Mouse (Mus musculus): Measurements from ENCODE around the gene Rcbtb2.

Rcbtb2 gene

GRCm38 (mm10) chr14:73116938-73117337 is 5.9 kb upstream of the Rcbtb2 start:
- DNase-seq = peak in 1 of 2 experiments; percentile 22

GRCm38 (mm10) chr14:73117411-73118392 is 5.1 kb upstream of the Rcbtb2 start:
- DNase-seq = no peak

DNA sequence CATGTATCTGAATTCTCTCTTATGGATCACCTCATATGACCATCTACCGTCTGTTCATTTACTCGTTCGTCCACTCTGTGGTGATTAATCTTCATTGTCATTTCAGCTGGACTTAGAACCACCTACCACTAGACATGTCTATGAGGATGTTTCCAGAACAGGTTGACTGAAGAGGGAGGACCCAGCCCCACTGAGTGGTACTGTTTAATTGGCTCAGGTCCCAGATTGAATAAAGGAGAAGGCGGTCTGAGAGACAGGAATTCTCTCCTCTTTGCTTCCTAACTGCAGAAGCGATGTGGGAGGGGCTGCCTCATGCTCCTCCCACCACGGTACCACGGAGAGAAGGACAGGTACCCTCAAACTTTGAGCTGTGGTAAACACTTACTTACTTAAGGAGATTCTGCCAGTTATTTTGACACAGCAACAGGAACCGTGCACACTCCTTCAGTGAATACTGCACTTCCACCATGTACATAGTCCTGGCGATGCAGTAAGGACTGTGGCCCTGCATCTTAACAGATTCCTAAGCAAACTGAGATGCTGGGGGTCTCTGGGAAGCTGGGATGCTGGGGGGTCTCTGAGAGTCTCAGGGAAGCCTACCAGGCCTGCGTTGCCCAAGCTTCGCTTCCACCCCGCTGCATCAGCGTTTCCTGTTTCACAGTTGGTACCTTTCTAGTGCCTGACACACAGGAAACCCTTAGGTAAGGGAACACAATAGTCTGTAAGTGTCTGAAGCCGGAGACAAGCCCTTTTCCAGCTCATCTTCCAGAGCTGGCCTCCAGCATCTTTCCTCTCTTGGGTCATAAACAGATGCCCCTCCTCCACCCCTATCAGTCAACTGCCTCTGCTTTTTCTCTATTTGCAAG is 4.1 kb upstream of the Rcbtb2 start:
- DNase-seq = no peak

- DNase-seq = no peak
These were observed 3.4 kb upstream of the Rcbtb2 start for GRCm38 (mm10) chr14:73119459-73119858.

- no peak for DNase-seq
These were observed 2.9 kb upstream of the Rcbtb2 start for GRCm38 (mm10) chr14:73119966-73120365.

DNA sequence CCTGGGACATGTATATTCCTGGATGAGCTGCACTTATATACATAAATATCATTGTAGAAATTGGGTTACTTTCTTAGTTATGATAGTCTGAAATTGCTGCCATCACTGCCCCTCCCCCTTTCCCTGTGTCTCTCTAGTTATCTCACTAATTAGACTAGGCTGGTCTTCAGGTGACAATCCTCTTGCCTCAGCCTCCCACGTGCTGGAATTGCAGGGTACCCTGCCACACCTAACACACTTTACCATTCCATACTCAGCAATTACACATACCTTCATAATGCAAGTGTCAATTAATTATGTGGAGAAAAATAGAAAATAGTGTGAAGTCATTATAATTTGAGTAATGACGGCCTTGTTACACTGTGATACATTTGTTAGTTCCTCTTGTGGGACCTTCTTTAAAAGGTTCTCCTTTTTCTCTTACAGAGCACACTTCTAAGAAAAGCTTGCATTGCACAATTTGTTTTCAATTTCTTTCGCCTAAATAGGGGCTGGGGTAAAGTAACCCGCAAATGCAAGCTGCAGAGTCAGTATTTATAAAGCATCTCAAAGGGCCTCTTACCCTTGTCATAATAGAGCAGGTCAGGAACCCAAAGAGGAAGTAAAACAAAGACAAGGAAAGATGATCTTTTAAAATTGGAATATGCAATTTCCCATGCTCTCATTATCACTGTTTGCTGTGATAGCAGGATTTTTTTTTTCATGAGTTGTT is 470 bp upstream of the Rcbtb2 start:
- DNase-seq = no peak

DNA sequence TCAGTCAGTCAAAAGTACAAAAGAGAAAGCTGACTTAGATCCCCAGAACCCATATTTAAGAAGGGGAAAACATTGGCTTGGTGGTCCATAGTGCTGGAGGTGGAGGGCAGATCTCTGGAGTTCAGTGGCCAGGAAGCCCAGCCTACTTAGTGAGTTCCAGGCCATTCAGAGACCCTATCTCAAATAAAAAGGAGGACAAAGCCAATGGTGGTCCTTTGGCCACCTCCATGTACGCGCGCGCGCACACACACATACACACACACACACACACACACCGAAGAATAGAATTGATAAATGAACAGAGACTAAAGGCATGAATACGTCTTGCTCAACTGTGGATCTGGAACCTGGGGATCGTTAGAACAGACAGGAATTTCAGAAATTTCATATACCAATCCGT is 544 bp downstream of the Rcbtb2 start:
- DNase-seq = no peak

DNA sequence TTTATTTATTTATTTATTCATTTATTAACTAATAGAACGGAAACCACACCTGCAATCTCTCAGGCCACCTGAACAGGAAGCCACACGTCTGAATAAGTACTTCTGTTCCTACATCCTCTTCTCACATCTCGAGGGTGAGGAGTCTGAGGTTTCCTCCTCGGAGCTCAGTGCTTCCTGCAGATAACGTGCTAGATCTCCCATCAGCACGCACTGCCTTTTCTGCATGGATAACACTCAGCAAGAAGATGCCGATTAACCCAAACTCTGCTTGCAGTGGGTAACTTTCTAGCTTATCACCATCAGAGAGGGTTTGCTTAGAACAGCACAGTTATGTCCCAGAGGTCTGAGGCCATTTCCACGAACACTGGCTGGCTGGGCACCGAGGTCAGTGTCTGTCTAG is 949 bp downstream of the Rcbtb2 start:
- no peak for DNase-seq

DNA sequence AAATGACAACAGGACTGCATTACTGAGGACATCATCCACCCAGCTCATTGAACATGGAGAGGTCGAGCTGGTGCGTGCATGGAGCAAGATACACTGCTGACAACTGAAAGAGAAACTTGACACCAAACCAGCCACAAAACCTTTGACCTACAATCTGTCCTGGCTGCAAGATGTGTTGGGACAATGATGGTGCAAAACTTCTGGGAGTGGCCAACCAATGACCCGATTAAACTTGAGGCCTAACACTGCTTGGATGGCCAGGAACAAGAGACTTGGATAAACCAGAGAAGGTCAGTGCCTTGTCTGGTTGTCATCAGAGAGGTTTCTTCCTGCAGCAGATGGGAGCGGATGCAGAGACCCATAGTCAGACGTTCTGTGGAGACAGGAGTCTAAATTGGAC is 7.7 kb downstream of the Rcbtb2 start:
- no peak for DNase-seq

DNA sequence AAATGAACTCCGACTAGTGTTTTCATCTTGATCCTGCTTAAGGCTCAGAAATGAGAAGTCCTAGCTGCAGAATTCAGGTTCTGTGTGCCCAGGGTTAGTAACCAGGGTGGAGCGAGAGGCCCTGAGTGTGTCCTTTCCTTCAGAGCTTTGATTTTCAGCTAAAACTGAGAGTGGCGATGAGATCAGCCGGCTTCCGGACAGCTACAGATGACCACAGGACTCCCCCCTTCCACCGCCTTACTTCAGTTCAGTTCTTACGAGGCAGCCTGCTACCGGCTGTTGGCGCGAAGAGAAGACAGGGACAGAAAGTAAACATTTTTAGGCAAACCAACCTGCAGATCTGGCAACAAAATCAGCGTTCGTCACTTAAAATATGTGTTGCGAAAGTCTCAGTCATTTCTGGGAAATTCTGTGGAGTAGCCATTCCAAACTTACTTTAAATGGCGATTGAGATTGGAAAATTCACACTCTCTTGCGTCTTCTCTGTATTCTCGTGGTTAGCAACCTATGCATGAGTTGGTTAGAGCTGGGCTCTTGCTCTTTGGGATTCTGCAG is 9.1 kb downstream of the Rcbtb2 start:
- no peak for DNase-seq

DNA sequence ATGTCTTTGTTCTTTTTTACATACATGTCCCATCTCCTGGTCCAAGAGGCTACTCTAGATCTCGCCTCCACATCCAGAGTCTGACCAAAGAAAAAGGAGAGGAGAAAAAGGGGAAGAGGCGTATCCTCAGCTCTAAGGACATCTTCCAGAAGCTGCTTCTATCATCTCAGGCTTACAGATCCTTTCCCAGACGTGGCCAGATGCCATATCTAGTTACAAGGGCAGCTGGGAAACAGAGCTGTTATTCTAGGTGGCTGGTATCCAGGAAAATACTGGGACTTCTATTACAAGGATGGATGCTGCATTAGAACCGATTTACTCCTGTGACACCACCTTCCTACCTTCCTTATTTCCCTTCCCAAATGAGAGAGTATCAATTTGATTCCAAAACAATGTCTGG is 9.9 kb downstream of the Rcbtb2 start:
- no peak for DNase-seq

DNA sequence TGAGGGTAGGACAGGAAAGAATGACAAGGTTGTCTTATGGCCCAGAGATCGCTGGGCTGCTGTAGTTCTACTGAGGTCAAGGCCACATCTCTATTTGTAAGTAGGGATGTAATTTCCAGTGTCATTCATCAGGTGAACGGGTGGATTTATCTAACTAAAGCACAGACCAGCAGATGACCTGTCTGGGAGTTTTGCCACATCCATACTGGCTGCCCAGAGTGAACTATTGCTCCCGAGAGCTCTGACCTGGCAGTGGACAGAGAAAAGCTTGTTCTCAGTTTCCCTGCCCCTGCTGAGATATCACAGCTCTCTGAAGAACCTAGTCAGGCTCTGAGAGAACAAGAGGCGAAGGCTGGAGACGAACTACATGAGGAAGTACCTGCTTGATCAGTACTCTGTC is 14.4 kb downstream of the Rcbtb2 start:
- DNase-seq = no peak

DNA sequence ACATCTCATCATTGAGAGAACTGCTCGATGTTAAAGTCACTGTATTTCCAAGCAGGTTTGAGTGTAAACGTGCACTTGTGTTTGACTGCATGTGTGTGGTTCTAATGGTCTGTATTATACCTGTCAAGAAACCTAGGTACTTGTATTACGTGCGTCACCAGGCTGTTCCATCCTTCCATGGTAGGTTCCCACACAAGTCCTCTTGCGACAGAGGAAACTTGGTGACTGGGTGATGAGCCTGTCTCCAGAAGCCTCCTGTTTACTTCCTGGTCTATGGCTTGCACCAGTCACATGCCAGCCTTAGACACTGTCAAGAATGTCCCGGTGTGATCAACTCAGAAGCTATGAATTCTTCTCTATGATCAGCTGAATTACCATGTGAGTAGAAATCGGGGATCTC is 15.6 kb downstream of the Rcbtb2 start:
- no peak for DNase-seq

DNA sequence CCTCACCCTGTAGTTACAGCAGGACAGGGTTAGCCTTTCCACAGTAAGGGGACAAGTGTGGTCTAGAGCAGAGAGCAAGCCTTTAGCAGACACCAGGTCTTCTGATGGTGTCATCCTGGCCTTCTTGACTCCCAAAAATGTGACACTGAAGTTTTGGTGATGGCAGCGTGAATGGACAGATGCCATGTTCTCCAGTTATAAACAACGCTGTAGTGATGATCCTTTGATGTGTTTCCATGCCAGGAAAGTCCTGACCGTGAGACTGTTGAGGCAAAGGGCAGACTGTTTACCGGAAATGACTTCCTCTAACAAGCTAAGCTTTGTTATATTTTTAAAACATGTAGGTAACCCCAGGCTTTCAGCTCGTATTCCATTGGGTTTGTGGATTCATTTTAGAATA is 17.0 kb downstream of the Rcbtb2 start:
- DNase-seq = no peak

DNA sequence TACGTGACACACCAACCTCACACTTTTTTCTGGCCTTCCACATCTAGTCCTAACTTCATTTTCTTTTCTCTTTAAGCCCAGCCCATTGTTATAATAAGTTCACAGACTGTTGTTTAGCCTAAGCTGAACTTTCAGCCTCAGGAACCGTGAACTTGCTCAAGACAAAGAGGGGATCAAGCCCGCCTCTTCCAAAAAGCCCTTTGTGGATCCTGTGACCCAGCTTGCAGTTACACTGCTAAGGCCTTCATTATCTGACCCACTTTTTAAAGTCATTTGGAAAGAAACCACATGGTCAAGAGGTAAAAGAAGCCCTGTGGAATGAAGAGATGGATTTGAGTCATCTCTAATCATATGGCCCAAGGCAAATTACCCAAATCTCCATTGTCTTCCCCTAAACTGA is 19.0 kb downstream of the Rcbtb2 start:
- no peak for DNase-seq

GRCm38 (mm10) chr14:73142421-73142895 is 19.6 kb downstream of the Rcbtb2 start:
- DNase-seq = no peak

- DNase-seq = peak; percentile 91 to 93
These were observed 20.3 kb downstream of the Rcbtb2 start for GRCm38 (mm10) chr14:73142896-73143709.

DNA sequence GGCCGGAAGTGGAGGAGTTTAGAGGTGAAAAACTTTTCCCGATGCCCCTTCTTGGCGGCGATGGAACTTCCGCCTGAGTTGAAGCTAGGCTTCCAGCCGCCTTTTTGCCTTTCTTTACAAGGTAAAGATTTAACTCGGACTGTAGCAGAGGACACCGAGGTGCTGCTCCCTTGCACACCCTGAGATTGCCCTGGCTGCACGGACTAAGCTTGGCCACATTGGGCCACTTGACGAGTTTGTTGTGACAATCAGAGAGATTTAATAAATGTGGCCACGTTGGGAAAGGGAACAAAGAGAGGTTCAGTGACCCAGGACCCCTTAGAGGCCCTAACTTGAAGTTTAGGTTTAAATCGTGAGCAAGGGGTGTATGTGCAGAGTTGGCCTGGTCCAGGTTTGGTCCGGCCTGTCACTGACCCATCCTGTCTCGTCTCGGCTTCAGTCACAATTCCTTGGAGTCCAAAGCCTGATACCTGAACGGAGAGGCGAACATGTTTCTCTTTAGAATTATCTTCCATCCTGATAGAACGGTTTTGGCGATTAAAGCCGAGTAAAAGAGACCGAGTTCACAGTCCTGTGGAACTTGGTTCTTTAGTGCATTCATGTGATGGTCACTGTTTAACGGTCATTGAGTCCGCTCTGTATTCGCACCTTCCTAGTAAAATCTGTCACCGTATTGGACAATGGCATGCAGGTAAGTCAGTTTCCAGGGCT is 21.0 kb downstream of the Rcbtb2 start:
- DNase-seq = peak in 1 of 2 experiments; percentile 14

DNA sequence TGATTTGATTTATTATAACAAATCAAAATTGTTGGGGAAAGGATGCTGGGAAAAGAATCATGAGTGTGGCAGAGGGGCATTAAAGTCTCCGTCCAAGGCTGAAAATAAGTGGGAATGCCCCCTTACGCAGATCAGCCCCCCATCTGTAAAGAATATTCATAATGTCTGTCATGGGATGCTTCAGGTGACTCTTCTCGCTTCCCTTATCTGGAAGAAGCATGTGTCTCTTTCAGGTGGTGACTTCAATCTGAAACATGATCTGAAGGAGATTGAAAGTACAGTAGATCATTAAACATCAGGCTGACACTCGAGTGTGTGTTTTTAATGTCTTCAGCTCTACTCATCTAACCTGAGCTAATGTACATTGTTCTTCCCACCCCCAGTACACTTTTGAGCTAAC is 22.7 kb downstream of the Rcbtb2 start:
- no peak for DNase-seq

- DNase-seq = no peak
These were observed 23.9 kb downstream of the Rcbtb2 start for GRCm38 (mm10) chr14:73146721-73147120.

DNA sequence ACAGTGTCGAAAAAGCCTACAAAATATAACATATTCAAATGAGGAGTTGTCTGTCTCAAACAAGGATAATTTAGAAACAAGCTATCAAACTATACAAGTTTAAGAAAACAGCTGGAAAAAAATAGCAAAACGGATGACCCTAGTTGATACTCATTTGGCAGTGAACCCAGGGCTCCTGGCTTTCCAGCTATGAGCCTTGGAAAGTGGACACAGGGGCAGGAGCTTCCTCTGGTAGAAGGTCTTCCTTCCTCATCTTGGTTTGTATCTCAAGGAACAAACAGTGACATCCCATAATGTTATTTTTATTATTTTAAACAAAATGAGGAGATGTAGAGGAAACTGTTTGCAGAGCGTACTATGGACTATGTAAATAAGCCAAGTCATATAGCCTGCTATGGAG is 25.3 kb downstream of the Rcbtb2 start:
- no peak for DNase-seq
